Mouse (Mus musculus): ENCODE data around the gene Ch25h. TPM values are rescaled to one million over a fixed set of nuclear protein-coding genes. Genes with fewer than 3 reads are reported as not detected.

Gene Ch25h
- total RNA-seq, 2 experiments from 2014 or later = 0.32 TPM; not detected in 1

- no peak for DNase-seq
Observed at GRCm38 (mm10) chr19:34468794-34469193, 6.2 kb downstream of the Ch25h start.

GRCm38 (mm10) chr19:34468216-34468615 is 6.7 kb downstream of the Ch25h start:
- no peak for DNase-seq

- no peak for DNase-seq
Observed at GRCm38 (mm10) chr19:34464453-34464852, 10.5 kb downstream of the Ch25h start.

- peak; percentile 14 for DNase-seq
Observed at GRCm38 (mm10) chr19:34461451-34462019, 13.4 kb downstream of the Ch25h start.

- no peak for DNase-seq
Observed at GRCm38 (mm10) chr19:34450784-34451370, 24.1 kb downstream of the Ch25h start.

- DNase-seq = no peak
Observed at GRCm38 (mm10) chr19:34448851-34449250, 26.1 kb downstream of the Ch25h start.

GRCm38 (mm10) chr19:34445410-34446012 is 29.5 kb downstream of the Ch25h start:
- no peak for DNase-seq

GRCm38 (mm10) chr19:34444785-34445184 is 30.2 kb downstream of the Ch25h start:
- no peak for DNase-seq

- DNase-seq = no peak
Observed at GRCm38 (mm10) chr19:34441979-34442378, 33.0 kb downstream of the Ch25h start.

- no peak for DNase-seq
Observed at GRCm38 (mm10) chr19:34435197-34435611, 39.8 kb downstream of the Ch25h start.

- DNase-seq = no peak
Observed at GRCm38 (mm10) chr19:34431314-34431713, 43.6 kb downstream of the Ch25h start.

GRCm38 (mm10) chr19:34423783-34424335 is 51.1 kb downstream of the Ch25h start:
- no peak for DNase-seq

Other genes with a start within 250 kb of the Ch25h start
- 100 to 1,000 TPM; 517 to 534 TPM for gene Acta2, start 219.6 kb downstream of the Ch25h start, total RNA-seq (2021)
- gene Fas, start 184.5 kb downstream of the Ch25h start, total RNA-seq (2021) = 1 to 10 TPM; 2.0 to 3.7 TPM
- 10 to 100 TPM; 12.5 to 17.1 TPM for gene Lipa, start 52.3 kb upstream of the Ch25h start, total RNA-seq (2021)
- gene Ifit2, start 75.5 kb upstream of the Ch25h start, total RNA-seq (2021) = 1 to 10 TPM; 3.1 to 3.3 TPM
- 1 to 10 TPM in 1 of 2 experiments, under 1 TPM in 1; 0.87 to 1.6 TPM for gene Ifit3, start 108.4 kb upstream of the Ch25h start, total RNA-seq (2021)
- gene Ifit1bl1, start 126.8 kb upstream of the Ch25h start, total RNA-seq (2021) = under 1 TPM; 0.11 to 0.16 TPM
- gene Ifit3b, start 132.8 kb upstream of the Ch25h start, total RNA-seq (2021) = under 1 TPM; 0.40 to 0.50 TPM
- gene Ifit1bl2, start 165.6 kb upstream of the Ch25h start, total RNA-seq (2021) = under 1 TPM in 1 of 2 experiments, not detected in 1; 0.12 TPM
- under 1 TPM; 0.09 to 0.12 TPM for gene Ifit1, start 165.7 kb upstream of the Ch25h start, total RNA-seq (2021)